ENCODE assay signal across 9 mouse cellular contexts in genomic region chr7:46602079-46602478, GRCm38 (mm10). TPM values are rescaled to one million over a fixed set of nuclear protein-coding genes. Genes with fewer than 3 reads are reported as not detected.
DNase-seq lines count a peak whose midpoint lies in the region; ATAC-seq and TF ChIP-seq lines count a peak whose summit lies in the region.
"Had no signal": no experiment of that assay in that cellular context is flagged by ENCODE, and none has a peak within 500 bp of the region (broad histone marks: within the 10 kb centered on the region; RNA-seq: fewer than 3 reads in every experiment).

No protein-coding gene starts in this region.

- no peak overlapping the region for H3K27ac ChIP-seq in heart, postnatal 0 days (ENCODE audit: low read depth)
- H3K27ac ChIP-seq in limb, embryonic 14.5 days (replicated peaks; ENCODE audit: low read depth, low read length): no peak overlapping the region
- no peak overlapping the region for H3K27ac ChIP-seq in heart, embryonic 10.5 days
- H3K27ac ChIP-seq: heart, embryonic 13.5 days had no signal

- no peak for DNase-seq in heart, postnatal 0 days (ENCODE audit: low spot score)
- no peak for DNase-seq in heart, adult 18-20 months
- DNase-seq in A20 (ENCODE audit: low read depth, low spot score): peak; percentile 7
- DNase-seq in cerebellum, postnatal 25 days: peak; percentile 48
- DNase-seq in limb, embryonic 14.5 days (ENCODE audit: low spot score): peak; percentile 39
- no peak for DNase-seq in spleen, postnatal 10 days (ENCODE audit: low spot score in 2 of 2)
- no peak for DNase-seq in layer of hippocampus, postnatal 25 days (ENCODE audit: extremely low spot score in 1 of 2, low spot score in 1 of 2)
- no peak for DNase-seq in heart, embryonic 10.5 days (ENCODE audit: low spot score)

- TF ChIP-seq EP300 in heart, postnatal 0 days (IDR thresholded peaks at IDR 0.05; ENCODE audit: low read depth): no peak

- no peak overlapping the region for H3K4me2 ChIP-seq in heart, postnatal 0 days (ENCODE audit: low read depth, low read length)
- H3K4me2 ChIP-seq in limb, embryonic 14.5 days (replicated peaks; ENCODE audit: low read depth, low read length, severe bottlenecking): no peak overlapping the region
- H3K4me2 ChIP-seq: heart, embryonic 13.5 days had no signal

- no peaks in the 10 kb centered on the region for H3K9me3 ChIP-seq in heart, postnatal 0 days (replicated peaks; ENCODE audit: control insufficient read depth, low read length)
- H3K9me3 ChIP-seq in limb, embryonic 14.5 days (ENCODE audit: control insufficient read depth, low read length): no peaks in the 10 kb centered on the region
- H3K9me3 ChIP-seq in heart, embryonic 10.5 days: no peaks in the 10 kb centered on the region
- H3K9me3 ChIP-seq: heart, embryonic 13.5 days had no signal

- H3K4me3 ChIP-seq in heart, postnatal 0 days (ENCODE audit: low read depth, low read length): no peak overlapping the region
- H3K4me3 ChIP-seq in limb, embryonic 14.5 days (replicated peaks; ENCODE audit: low read length): no peak overlapping the region
- H3K4me3 ChIP-seq in heart, embryonic 10.5 days: no peak overlapping the region
- H3K4me3 ChIP-seq: heart, embryonic 13.5 days had no signal

- WGBS in heart, postnatal 0 days: 38% methylated on average over 4 of the region's 4 CpGs
- 56% methylated on average over 4 of the region's 4 CpGs for WGBS in limb, embryonic 14.5 days
- WGBS in heart, embryonic 10.5 days: 59% methylated on average over 4 of the region's 4 CpGs

- no peaks in the 10 kb centered on the region for H3K27me3 ChIP-seq in heart, postnatal 0 days (ENCODE audit: control insufficient read depth, insufficient read depth, low read length)
- no peaks in the 10 kb centered on the region for H3K27me3 ChIP-seq in limb, embryonic 14.5 days (ENCODE audit: control insufficient read depth, insufficient read depth, low read length)
- H3K27me3 ChIP-seq in heart, embryonic 10.5 days (ENCODE audit: insufficient read depth, poor library complexity, severe bottlenecking): no peaks in the 10 kb centered on the region
- H3K27me3 ChIP-seq: heart, embryonic 13.5 days had no signal

- TF ChIP-seq CTCF in heart, postnatal 0 days (IDR thresholded peaks at IDR 0.05; ENCODE audit: low read depth): no peak

- no peaks in the 10 kb centered on the region for H3K36me3 ChIP-seq in heart, postnatal 0 days (replicated peaks; ENCODE audit: control insufficient read depth, insufficient read depth, low read length)
- no peaks in the 10 kb centered on the region for H3K36me3 ChIP-seq in limb, embryonic 14.5 days (ENCODE audit: control insufficient read depth, insufficient read depth, low read length)
- H3K36me3 ChIP-seq in heart, embryonic 10.5 days: no peaks in the 10 kb centered on the region

- H3K9ac ChIP-seq in heart, postnatal 0 days (replicated peaks; ENCODE audit: low read depth, low read length): no peak overlapping the region
- no peak overlapping the region for H3K9ac ChIP-seq in limb, embryonic 14.5 days (ENCODE audit: low read depth, low read length, severe bottlenecking)
- H3K9ac ChIP-seq: heart, embryonic 13.5 days had no signal

- peaks cover 6% of the 10 kb centered on the region; the same call in 1 of the 2 replicates for H3K4me1 ChIP-seq in heart, postnatal 0 days (ENCODE audit: control insufficient read depth, insufficient read depth)
- H3K4me1 ChIP-seq in limb, embryonic 14.5 days (ENCODE audit: control insufficient read depth, insufficient read depth, low read length): peaks cover 2% of the 10 kb centered on the region; the same call in 1 of the 2 replicates
- peaks cover 16% of the 10 kb centered on the region for H3K4me1 ChIP-seq in heart, embryonic 10.5 days

- 0 out of 2 replicates have a peak, but pooled peaks have one; percentile 25 for ATAC-seq in heart, postnatal 0 days (ENCODE audit: insufficient read depth, low read depth)
- peak; percentile 62; the same call in 1 of the 2 replicates for ATAC-seq in limb, embryonic 14.5 days (ENCODE audit: low FRiP score, low read depth)

- no peak for TF ChIP-seq POLR2A in limb, embryonic 14.5 days (IDR thresholded peaks at IDR 0.05; ENCODE audit: borderline replicate concordance, extremely low read depth, insufficient read depth, insufficient read length)

RNA-seq across cellular contexts. Expression of gene Sergef, which starts 37.5 kb away (rescaled TPM):
- total RNA-seq in heart, postnatal 0 days (2014; rRNA removed; ENCODE audit: low replicate concordance): 7.9 and 9.8 TPM in 2 replicates
- 7.5 and 7.7 TPM in 2 replicates for polyA plus RNA-seq in heart, postnatal 0 days (2015; fragmentation: Nextera tagmentation; extraction: Ambion mirVana)
- total RNA-seq in heart, adult 18-20 months (2021): 1 to 10 TPM; 3.8 to 5.9 TPM
- 12.2 and 12.8 TPM in 2 replicates for polyA plus RNA-seq in limb, embryonic 14.5 days (2012; rRNA removed)
- 12.8 and 13.1 TPM in 2 replicates for polyA plus RNA-seq in limb, embryonic 14.5 days (2014; fragmentation: Nextera tagmentation; extraction: Ambion mirVana)
- 10 to 100 TPM; 40.2 to 46.2 TPM for total RNA-seq in layer of hippocampus, postnatal 25 days (2021)
- polyA plus RNA-seq in heart, embryonic 10.5 days (2016; fragmentation: Nextera tagmentation; extraction: Ambion mirVana): 12.0 and 12.5 TPM in 2 replicates

Comparison
In these comparisons a context has a peak if more than half of its experiments do, and no peak if none do; other contexts are left out.
1. DNase-seq: peak in A20 (single experiment), cerebellum, postnatal 25 days (2 of 2) and limb, embryonic 14.5 days (single experiment); none in heart, postnatal 0 days (single experiment), heart, adult 18-20 months (0 of 2), spleen, postnatal 10 days (0 of 2), layer of hippocampus, postnatal 25 days (0 of 2) and heart, embryonic 10.5 days (single experiment).